Mouse (Mus musculus) heart, adult 2 months (tissue): ENCODE measurements around the gene Rps7. TPM values are rescaled to one million over a fixed set of nuclear protein-coding genes. Genes with fewer than 3 reads are reported as not detected.

Source experiments
- DNase-seq, 2 experiments: peaks; one replicate each; pipeline ENCODE4 v3.0.0; 2021
- H3K27ac ChIP-seq: fragments of 200-600 bp; 2 replicates; pipeline ENCODE4 v1.8.1; 2022
- H3K27me3 ChIP-seq: fragments of 200-500 bp; 2 replicates; pipeline ENCODE4 v1.6.1; 2012; ENCODE audit warnings: mild to moderate bottlenecking, low read length, inconsistent platforms, mixed read lengths; ENCODE audit not compliant: control insufficient read depth, insufficient read depth
- H3K36me3 ChIP-seq: fragments of 200-500 bp; 2 replicates; pipeline ENCODE4 v1.6.1; 2012; ENCODE audit warnings: low read length, inconsistent platforms; ENCODE audit not compliant: control insufficient read depth, insufficient read depth
- H3K4me1 ChIP-seq: fragments of 200-500 bp; 2 replicates; pipeline ENCODE4 v1.6.1; 2011; ENCODE audit warnings: low read length; ENCODE audit not compliant: control insufficient read depth, insufficient read depth
- H3K4me3 ChIP-seq: fragments of 200-600 bp; 2 replicates; pipeline ENCODE4 v1.8.1; 2022
- H3K79me2 ChIP-seq: fragments of 200-500 bp; replicated peaks from 2 replicates; pipeline ENCODE4 v1.6.1; 2012; ENCODE audit warnings: mild to moderate bottlenecking, inconsistent platforms, low read length, moderate library complexity, mixed read lengths; ENCODE audit not compliant: control insufficient read depth, insufficient read depth
- H3K9ac ChIP-seq: fragments of 200-500 bp; 2 replicates; pipeline ENCODE4 v1.6.1; 2012; ENCODE audit warnings: low read depth, mild to moderate bottlenecking, control low read depth, inconsistent platforms, low read length, mixed read lengths
- CTCF ChIP-seq: fragments of 200-600 bp; IDR thresholded peaks from 2 replicates; pipeline ENCODE4 v1.8.1; 2022; ENCODE audit warnings: antibody characterized with exemption, mild to moderate bottlenecking, moderate library complexity
- EP300 ChIP-seq: fragments of 200-500 bp; IDR thresholded peaks from 2 replicates; pipeline ENCODE4 v1.6.1; 2011; ENCODE audit warnings: low read depth, low read length, control low read depth; ENCODE audit not compliant: insufficient read depth
- POLR2A ChIP-seq: fragments of 200-500 bp; IDR thresholded peaks from 2 replicates; pipeline ENCODE4 v1.6.1; 2011; ENCODE audit warnings: mild to moderate bottlenecking, low read depth, low read length, control low read depth; ENCODE audit not compliant: insufficient read depth
- WGBS: fragments of 180-500 bp; shearing (Covaris S2); methylation state at CpG from one replicate; pipeline ENCODE4 v1.1.7; 2018; 5-methylcytosine and 5-hydroxymethylcytosine counted together
- intact Hi-C: fragments of 180-260 bp; cut with DNase I; formaldehyde crosslinking; loops from one replicate; pipeline ENCODE4 v1.15.1; 2025
- polyA plus RNA-seq: library from polyadenylated mRNA; depleted of rRNA; stranded (reverse); fragments of >200 nt; gene quantifications from 2 replicates; pipeline ENCODE4 v1.2.3, GENCODE M21; 2012
- total RNA-seq, 2 experiments: library from RNA; stranded (reverse); gene quantifications; 2 replicates each; pipeline ENCODE4 v1.2.3; 2021

Rps7 gene
- total and polyA plus RNA-seq, 3 experiments: 176 to 303 (median 228) TPM

DNA sequence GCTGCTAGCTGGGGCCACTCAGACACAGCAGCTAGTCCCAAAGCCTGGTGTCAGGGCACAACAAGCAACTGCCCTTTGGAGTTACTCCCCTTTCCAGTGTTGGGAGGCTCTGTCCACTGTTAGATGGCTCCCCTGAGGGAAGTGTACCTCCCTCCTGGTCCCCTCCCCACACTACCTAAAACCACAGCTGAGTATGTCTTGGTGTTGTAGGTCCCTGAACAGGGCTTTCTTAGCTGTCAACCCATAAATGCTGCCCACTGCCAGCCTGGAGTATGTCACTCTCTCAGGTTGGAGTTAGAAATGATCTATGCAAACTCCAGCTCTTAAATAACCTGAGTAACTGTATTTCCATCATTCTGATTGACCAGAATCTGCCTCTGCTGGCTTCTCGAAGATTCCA lies 13.1 kb downstream of the Rps7 start:
- DNase-seq: no peak
- Histone ChIP-seq H3K27me3 (no peaks in the 10 kb centered on the region), H3K36me3 (no peaks in the 10 kb centered on the region), H3K27ac (peak overlapping the region; percentile 61), H3K9ac (peak overlapping the region; percentile 26; the same call in 1 of the 2 replicates), H3K79me2 (no peaks in the 10 kb centered on the region), H3K4me1 (no peaks in the 10 kb centered on the region; the same call in 1 of the 2 replicates), H3K4me3 (peak overlapping the region; percentile 14; the same call in 1 of the 2 replicates)
- intact Hi-C loops: no loop called here
- 51% methylated on average over 1 of the region's 1 CpGs for WGBS
- TF ChIP-seq POLR2A (no peak), CTCF (no peak), EP300 (no peak)

DNA sequence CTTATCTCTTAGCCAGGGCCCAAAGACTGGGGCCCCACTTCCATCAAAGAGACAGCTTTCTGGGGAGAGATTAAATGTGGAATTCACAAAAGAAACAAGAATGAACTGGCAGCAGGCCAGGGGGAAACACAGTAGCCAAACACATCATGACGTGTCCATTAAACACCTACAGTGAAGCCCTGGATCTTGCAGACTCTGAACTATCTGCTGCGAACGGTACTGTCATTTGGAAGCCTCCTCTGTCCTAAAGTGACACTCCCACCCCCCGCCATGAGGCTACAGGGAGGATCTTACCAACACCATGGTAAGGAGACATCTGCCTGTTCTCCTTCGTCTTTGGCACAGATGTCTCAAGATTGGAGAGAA lies 13.6 kb downstream of the Rps7 start:
- no peaks in the 10 kb centered on the region; the same call in 1 of the 2 replicates for H3K4me1 ChIP-seq
- WGBS: 43% methylated on average over 5 of the region's 5 CpGs
- no peak overlapping the region; the same call in 1 of the 2 replicates for H3K4me3 ChIP-seq
- peak overlapping the region; percentile 0 for H3K27ac ChIP-seq
- intact Hi-C loops: no loop called here
- no peak for TF ChIP-seq EP300
- TF ChIP-seq POLR2A: no peak
- no peaks in the 10 kb centered on the region for H3K79me2 ChIP-seq
- DNase-seq: no peak
- H3K27me3 ChIP-seq: no peaks in the 10 kb centered on the region
- H3K9ac ChIP-seq: no peak overlapping the region
- no peaks in the 10 kb centered on the region for H3K36me3 ChIP-seq

DNA sequence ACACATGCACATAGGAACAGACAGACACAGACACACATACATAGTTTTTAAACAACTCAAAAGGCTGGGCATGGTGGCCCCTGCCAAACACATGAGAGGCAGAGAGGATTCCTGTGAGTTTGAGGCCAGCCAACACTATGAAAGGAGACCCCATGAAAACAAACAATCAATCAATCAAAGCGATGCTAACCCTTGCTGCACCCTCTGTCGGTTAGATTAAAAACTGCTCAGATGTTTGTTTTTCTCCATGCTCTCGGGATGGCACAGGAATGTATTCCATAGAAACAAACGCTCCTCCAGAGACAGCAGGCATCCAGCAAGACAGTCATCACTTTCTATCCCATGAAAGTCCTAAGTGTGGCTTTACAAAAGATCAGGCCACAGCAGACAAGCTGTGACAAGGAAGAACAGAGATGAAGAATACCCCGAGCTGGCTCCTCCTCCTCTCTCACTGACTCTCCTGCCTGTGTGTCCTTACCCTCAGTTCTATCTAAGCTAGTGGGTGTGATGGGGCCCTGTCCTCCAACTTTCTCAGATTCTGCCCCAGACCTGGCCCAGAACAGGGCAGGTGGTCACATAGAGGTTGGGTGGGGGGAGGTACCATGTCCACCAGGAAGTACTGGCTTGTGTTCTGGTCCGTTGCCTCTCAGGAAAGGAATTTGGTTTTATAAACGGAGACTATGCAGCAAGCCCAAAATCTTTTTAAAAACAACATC lies 14.1 kb downstream of the Rps7 start:
- Histone ChIP-seq H3K9ac (peak overlapping the region; percentile 45; the same call in 1 of the 2 replicates), H3K79me2 (no peaks in the 10 kb centered on the region), H3K36me3 (no peaks in the 10 kb centered on the region), H3K27me3 (no peaks in the 10 kb centered on the region), H3K4me3 (no peak overlapping the region; the same call in 1 of the 2 replicates), H3K4me1 (no peaks in the 10 kb centered on the region; the same call in 1 of the 2 replicates), H3K27ac (peak overlapping the region; percentile 0)
- peak; percentile 10; the same call in 1 of the 2 replicates for TF ChIP-seq CTCF
- no peak for TF ChIP-seq POLR2A
- DNase-seq: no peak
- 10% methylated on average over 7 of the region's 7 CpGs for WGBS
- intact Hi-C loops: no loop called here

DNA sequence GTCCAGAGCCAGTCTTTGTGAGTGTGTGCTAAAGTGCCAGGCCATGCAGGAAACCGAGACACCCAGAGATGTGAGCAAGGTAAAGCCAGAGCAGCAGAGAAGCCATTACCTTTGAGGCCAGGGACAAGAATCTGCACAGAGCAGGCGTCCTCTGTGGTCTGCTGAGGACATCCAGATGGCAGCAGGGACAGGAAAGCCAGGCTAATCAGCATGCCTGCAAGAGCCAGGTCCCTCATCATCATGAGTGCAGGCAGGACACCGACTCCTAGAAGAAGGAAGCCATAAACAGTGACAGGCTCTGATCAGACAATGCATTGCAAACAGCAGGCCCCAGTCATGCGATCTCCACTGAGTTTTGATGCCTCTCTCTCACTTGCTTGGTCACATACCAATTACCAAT lies 18.5 kb downstream of the Rps7 start:
- WGBS: 51% methylated on average over 4 of the region's 4 CpGs
- no peak overlapping the region for H3K9ac ChIP-seq
- no peak overlapping the region for H3K4me3 ChIP-seq
- H3K27ac ChIP-seq: no peak overlapping the region
- H3K36me3 ChIP-seq: no peaks in the 10 kb centered on the region
- no peaks in the 10 kb centered on the region for H3K4me1 ChIP-seq
- no peak for DNase-seq
- no peaks in the 10 kb centered on the region for H3K79me2 ChIP-seq
- H3K27me3 ChIP-seq: no peaks in the 10 kb centered on the region
- TF ChIP-seq POLR2A: no peak
- TF ChIP-seq CTCF: no peak
- TF ChIP-seq EP300: no peak
- intact Hi-C loops: no loop called here

DNA sequence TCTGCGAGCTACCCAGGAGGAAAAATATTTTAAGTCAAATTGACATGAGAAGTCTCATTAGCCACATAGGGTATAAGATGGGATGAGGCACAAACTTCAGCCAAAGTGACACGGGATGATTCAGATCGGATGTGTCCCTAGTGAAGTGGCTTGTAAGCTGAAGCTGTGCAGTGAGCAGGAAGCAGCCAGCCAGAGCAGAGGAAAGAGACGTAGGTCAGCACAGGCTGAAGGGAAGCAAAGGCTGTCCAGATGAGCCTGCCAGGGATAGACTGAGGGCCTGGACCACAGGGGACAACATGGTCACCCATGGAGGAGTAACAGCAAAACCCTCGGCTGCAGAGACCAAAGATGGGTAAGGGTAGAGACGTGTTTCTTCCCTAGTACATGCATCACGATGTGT lies 21.4 kb downstream of the Rps7 start:
- no peaks in the 10 kb centered on the region for H3K4me1 ChIP-seq
- intact Hi-C loops: no loop called here
- no peak overlapping the region for H3K4me3 ChIP-seq
- no peaks in the 10 kb centered on the region for H3K27me3 ChIP-seq
- no peak for TF ChIP-seq CTCF
- no peak for TF ChIP-seq EP300
- no peak for TF ChIP-seq POLR2A
- no peak overlapping the region for H3K9ac ChIP-seq
- no peaks in the 10 kb centered on the region for H3K36me3 ChIP-seq
- 47% methylated on average over 7 of the region's 7 CpGs for WGBS
- no peaks in the 10 kb centered on the region for H3K79me2 ChIP-seq
- H3K27ac ChIP-seq: no peak overlapping the region
- no peak for DNase-seq

DNA sequence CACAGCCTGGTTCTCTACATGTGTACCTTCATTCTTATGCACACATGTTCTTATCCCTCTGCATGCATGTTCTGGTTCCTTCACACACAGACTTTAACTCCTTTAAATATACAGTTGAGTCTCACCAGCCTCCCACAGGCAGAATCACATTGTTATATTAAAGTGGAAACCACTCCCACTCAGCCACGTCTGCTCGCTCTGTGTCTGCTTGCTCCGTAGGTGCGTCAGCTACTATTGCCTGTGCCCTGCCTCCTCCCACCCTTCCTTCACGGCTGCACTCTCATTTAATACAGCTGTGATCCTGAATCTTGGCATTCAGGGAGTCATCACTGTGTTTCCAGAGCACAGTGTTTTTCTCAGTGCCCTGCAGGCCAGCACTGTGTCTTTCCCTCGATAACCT lies 23.4 kb downstream of the Rps7 start:
- Histone ChIP-seq H3K27ac (no peak overlapping the region), H3K9ac (no peak overlapping the region), H3K79me2 (no peaks in the 10 kb centered on the region), H3K4me1 (peaks cover under 1% of the 10 kb centered on the region; the same call in 1 of the 2 replicates), H3K4me3 (no peak overlapping the region), H3K36me3 (no peaks in the 10 kb centered on the region), H3K27me3 (no peaks in the 10 kb centered on the region)
- intact Hi-C loops: no loop called here
- no peak for TF ChIP-seq POLR2A
- no peak for DNase-seq
- 56% methylated on average over 6 of the region's 6 CpGs for WGBS
